Mouse (Mus musculus) MEL (cell line): ENCODE data around the gene Slc35e4.

Experiments used
- CHD2 ChIP-seq: IDR thresholded peaks from 2 replicates; pipeline ENCODE4 v1.6.1; 2011; ENCODE audit warnings: low read length, improper control_type of control experiment
- CTCF ChIP-seq, 3 experiments: IDR thresholded peaks in 2 of 3; conservative IDR thresholded peaks in 1 of 3; 2 replicates each; pipeline ENCODE4 v1.5.1; 2011 to 2012; ENCODE audit warnings: low read length in 3 of 3, low read depth in 2 of 3, mild to moderate bottlenecking in 2 of 3, improper control_type of control experiment in 1 of 3, inconsistent platforms in 1 of 3, mixed read lengths in 1 of 3, moderate library complexity in 1 of 3; ENCODE audit not compliant: control insufficient read depth in 1 of 3, insufficient read depth in 1 of 3, poor library complexity in 1 of 3, severe bottlenecking in 1 of 3
- E2F4 ChIP-seq: IDR thresholded peaks from 2 replicates; pipeline ENCODE4 v1.6.1; 2011; ENCODE audit warnings: low read depth, low read length, improper control_type of control experiment, borderline replicate concordance
- EP300 ChIP-seq, 2 experiments: IDR thresholded peaks; 2 replicates each; pipeline ENCODE4 v1.6.1; 2011; ENCODE audit warnings: improper control_type of control experiment in 2 of 2, low read length in 2 of 2, low read depth in 1 of 2, mild to moderate bottlenecking in 1 of 2
- GATA1 ChIP-seq: IDR thresholded peaks from 2 replicates; pipeline ENCODE4 v1.6.1; 2011; ENCODE audit warnings: low read depth, low read length, improper control_type of control experiment
- JUND ChIP-seq: IDR thresholded peaks from 2 replicates; pipeline ENCODE4 v1.6.1; 2011; ENCODE audit warnings: low read depth, mild to moderate bottlenecking, improper control_type of control experiment, low read length
- MAFK ChIP-seq: IDR thresholded peaks from 2 replicates; pipeline ENCODE4 v1.6.1; 2011; ENCODE audit warnings: low read depth, mild to moderate bottlenecking, low read length, improper control_type of control experiment, borderline replicate concordance
- POLR2A ChIP-seq, 2 experiments: IDR thresholded peaks; 2 replicates each; pipeline ENCODE4 v1.6.1; 2011 to 2012; ENCODE audit warnings: low read length in 2 of 2, mild to moderate bottlenecking in 2 of 2, control low read depth in 1 of 2, improper control_type of control experiment in 1 of 2, low read depth in 1 of 2, moderate library complexity in 1 of 2; ENCODE audit not compliant: control insufficient read depth in 1 of 2, insufficient read depth in 1 of 2, poor library complexity in 1 of 2

DNA sequence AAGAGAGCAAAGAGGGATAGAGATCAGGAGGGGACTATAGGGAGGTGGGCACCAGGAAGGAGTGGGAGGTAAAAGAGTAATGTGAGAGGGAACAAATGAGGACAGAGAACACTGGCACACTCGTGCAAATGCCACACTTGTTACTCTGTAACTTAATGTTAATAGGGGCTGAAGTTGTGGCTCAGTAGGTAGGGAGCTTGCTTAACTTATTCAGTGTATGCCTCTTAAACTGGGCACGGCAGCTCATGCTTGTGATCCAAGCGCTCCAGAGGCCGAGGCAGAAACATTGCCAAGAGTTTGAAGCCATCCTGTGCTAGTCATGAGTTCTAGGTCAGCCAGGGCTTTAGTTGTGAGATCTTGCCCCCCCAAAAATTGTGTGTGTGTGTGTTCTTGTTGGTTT lies 20.7 kb upstream of the Slc35e4 start:
- TF ChIP-seq CHD2 (no peak), POLR2A (IDR thresholded peaks at IDR 0.05; ENCODE audit: control insufficient read depth in 1 of 2, insufficient read depth in 1 of 2, low read depth in 1 of 2, low read length in 2 of 2, poor library complexity in 1 of 2) (no peak), CTCF (IDR thresholded peaks at IDR 0.05 in 2 of 3, conservative IDR thresholded peaks at IDR 0.05 in 1 of 3; ENCODE audit: control insufficient read depth in 1 of 3, insufficient read depth in 1 of 3, low read depth in 2 of 3, low read length in 3 of 3, poor library complexity in 1 of 3, severe bottlenecking in 1 of 3) (no peak), MAFK (no peak), JUND (no peak), E2F4 (no peak), EP300 (IDR thresholded peaks at IDR 0.05; ENCODE audit: low read depth in 1 of 2, low read length in 2 of 2) (no peak), GATA1 (no peak)
